Mouse (Mus musculus) intestine, embryonic 14.5 days (tissue): ENCODE results near the gene Cyp2w1. TPM values are rescaled to one million over a fixed set of nuclear protein-coding genes. Genes with fewer than 3 reads are reported as not detected.

Experiments
- ATAC-seq: fragments of 200-750 bp; cut with Nextera tagmentation; replicated peaks from 2 replicates; pipeline ENCODE4 v1.8.0; 2017; ENCODE audit warnings: low read depth, moderate number of reproducible peaks, moderate TSS enrichment, moderate library complexity; ENCODE audit not compliant: low FRiP score, low TSS enrichment
- DNase-seq: peaks from one replicate; pipeline ENCODE4 v3.0.0-alpha.2; 2018; ENCODE audit warnings: low spot score
- H3K27ac ChIP-seq: fragments of 300-500 bp; sonication (generic); 2 replicates; pipeline ENCODE4 v1.5.1; 2014; ENCODE audit warnings: low read depth, mild to moderate bottlenecking, control low read depth
- H3K27me3 ChIP-seq: fragments of 300-500 bp; sonication (generic); replicated peaks from 2 replicates; pipeline ENCODE4 v1.6.1; 2014; ENCODE audit warnings: low read length, control low read depth; ENCODE audit not compliant: control insufficient read depth, insufficient read depth
- H3K36me3 ChIP-seq: fragments of 300-500 bp; sonication (generic); 2 replicates; pipeline ENCODE4 v1.6.1; 2014; ENCODE audit warnings: low read length, control low read depth; ENCODE audit not compliant: control insufficient read depth, insufficient read depth
- H3K4me1 ChIP-seq: fragments of 300-500 bp; sonication (generic); replicated peaks from 2 replicates; pipeline ENCODE4 v1.6.1; 2014; ENCODE audit warnings: low read length, control low read depth, mixed read lengths; ENCODE audit not compliant: control insufficient read depth, insufficient read depth
- H3K4me2 ChIP-seq: fragments of 300-500 bp; sonication (generic); 2 replicates; pipeline ENCODE4 v1.6.1; 2014; ENCODE audit warnings: low read length
- H3K4me3 ChIP-seq: fragments of 300-500 bp; sonication (generic); 2 replicates; pipeline ENCODE4 v1.5.1; 2014; ENCODE audit warnings: low read depth, low read length, control low read depth, mixed read lengths
- H3K9ac ChIP-seq: fragments of 300-500 bp; sonication (generic); 2 replicates; pipeline ENCODE4 v1.6.1; 2014; ENCODE audit warnings: mild to moderate bottlenecking, low read length
- H3K9me3 ChIP-seq: fragments of 300-500 bp; sonication (generic); 2 replicates; pipeline ENCODE4 v1.6.1; 2016; ENCODE audit warnings: low read length, control low read depth; ENCODE audit not compliant: control insufficient read depth
- WGBS: fragments of 180-500 bp; shearing (Covaris S2); extraction: QIAGEN DNeasy Blood & Tissue Kit; methylation state at CpG from one replicate; pipeline ENCODE4 v1.1.7; 2014; 5-methylcytosine and 5-hydroxymethylcytosine counted together
- polyA plus RNA-seq: library from polyadenylated mRNA; unstranded; fragments of >200 nt; fragmentation: Nextera tagmentation; extraction: Ambion mirVana; gene quantifications from 2 replicates; pipeline ENCODE4 v1.2.1, GENCODE M21; 2014

The Cyp2w1 gene
- polyA plus RNA-seq, 1 experiment from 2014 or later = 9.1 TPM

GRCm38 (mm10) chr5:139380385-139381248, 28.2 kb downstream of the Cyp2w1 start:
- DNase-seq (peak; percentile 88), ATAC-seq (peak; percentile 79)
- Histone ChIP-seq H3K9me3 (no peaks in the 10 kb centered on the region), H3K4me2 (peak overlapping the region; percentile 82), H3K4me1 (peaks cover 41% of the 10 kb centered on the region), H3K9ac (peak overlapping the region; percentile 56), H3K36me3 (no peaks in the 10 kb centered on the region), H3K27ac (0 out of 2 replicates have a peak overlapping the region, but pooled peaks have one; percentile 47), H3K27me3 (no peaks in the 10 kb centered on the region), H3K4me3 (peak overlapping the region; percentile 58)
- WGBS = 1% methylated on average over 73 of the region's 73 CpGs

GRCm38 (mm10) chr5:139381586-139382513, 29.4 kb downstream of the Cyp2w1 start:
- H3K36me3 ChIP-seq = no peaks in the 10 kb centered on the region
- no peaks in the 10 kb centered on the region for H3K9me3 ChIP-seq
- H3K4me3 ChIP-seq = no peak overlapping the region
- peak overlapping the region; percentile 82; the same call in 1 of the 2 replicates for H3K4me2 ChIP-seq
- WGBS = 79% methylated on average over 18 of the region's 18 CpGs
- no peaks in the 10 kb centered on the region for H3K27me3 ChIP-seq
- no peak for ATAC-seq
- H3K9ac ChIP-seq = no peak overlapping the region
- H3K27ac ChIP-seq = 0 out of 2 replicates have a peak overlapping the region, but pooled peaks have one; percentile 5
- peaks cover 41% of the 10 kb centered on the region for H3K4me1 ChIP-seq
- no peak for DNase-seq

GRCm38 (mm10) chr5:139382760-139383159, 30.3 kb downstream of the Cyp2w1 start:
- no peak overlapping the region for H3K9ac ChIP-seq
- H3K36me3 ChIP-seq = no peaks in the 10 kb centered on the region
- no peak overlapping the region for H3K4me2 ChIP-seq
- H3K27me3 ChIP-seq = no peaks in the 10 kb centered on the region
- WGBS = 59% methylated on average over 8 of the region's 8 CpGs
- ATAC-seq (no peak), DNase-seq (no peak)
- no peaks in the 10 kb centered on the region for H3K9me3 ChIP-seq
- no peak overlapping the region for H3K4me3 ChIP-seq
- peaks cover 33% of the 10 kb centered on the region for H3K4me1 ChIP-seq
- no peak overlapping the region for H3K27ac ChIP-seq

- WGBS = 82% methylated on average over 9 of the region's 9 CpGs
- Histone ChIP-seq H3K27me3 (no peaks in the 10 kb centered on the region), H3K9me3 (no peaks in the 10 kb centered on the region), H3K4me3 (no peak overlapping the region), H3K9ac (no peak overlapping the region), H3K27ac (no peak overlapping the region), H3K36me3 (no peaks in the 10 kb centered on the region), H3K4me1 (peaks cover 31% of the 10 kb centered on the region), H3K4me2 (no peak overlapping the region)
- DNase-seq (no peak), ATAC-seq (no peak)
These were observed 30.8 kb downstream of the Cyp2w1 start for GRCm38 (mm10) chr5:139383234-139383633.

GRCm38 (mm10) chr5:139384531-139384930, 32.1 kb downstream of the Cyp2w1 start:
- no peak overlapping the region for H3K9ac ChIP-seq
- ATAC-seq (no peak), DNase-seq (no peak)
- H3K4me3 ChIP-seq = no peak overlapping the region
- no peak overlapping the region for H3K27ac ChIP-seq
- WGBS = 35% methylated on average over 10 of the region's 10 CpGs
- no peak overlapping the region for H3K4me2 ChIP-seq
- H3K4me1 ChIP-seq = peaks cover 32% of the 10 kb centered on the region
- no peaks in the 10 kb centered on the region for H3K27me3 ChIP-seq
- no peaks in the 10 kb centered on the region for H3K9me3 ChIP-seq
- H3K36me3 ChIP-seq = no peaks in the 10 kb centered on the region

- Histone ChIP-seq H3K9me3 (no peaks in the 10 kb centered on the region), H3K4me3 (no peak overlapping the region), H3K4me2 (no peak overlapping the region), H3K9ac (no peak overlapping the region), H3K27ac (no peak overlapping the region), H3K4me1 (peaks cover 30% of the 10 kb centered on the region), H3K36me3 (no peaks in the 10 kb centered on the region), H3K27me3 (no peaks in the 10 kb centered on the region)
- DNase-seq (no peak), ATAC-seq (no peak)
- WGBS = 96% methylated on average over 5 of the region's 5 CpGs
These were observed 33.6 kb downstream of the Cyp2w1 start for GRCm38 (mm10) chr5:139386047-139386446.

GRCm38 (mm10) chr5:139387329-139388194, 35.1 kb downstream of the Cyp2w1 start:
- Histone ChIP-seq H3K4me3 (no peak overlapping the region), H3K27ac (0 out of 2 replicates have a peak overlapping the region, but pooled peaks have one; percentile 0), H3K9ac (no peak overlapping the region), H3K36me3 (no peaks in the 10 kb centered on the region), H3K27me3 (no peaks in the 10 kb centered on the region), H3K4me1 (peaks cover 23% of the 10 kb centered on the region), H3K4me2 (no peak overlapping the region), H3K9me3 (no peaks in the 10 kb centered on the region)
- ATAC-seq (no peak), DNase-seq (no peak)
- 79% methylated on average over 10 of the region's 10 CpGs for WGBS

GRCm38 (mm10) chr5:139388195-139388570, 35.8 kb downstream of the Cyp2w1 start:
- Histone ChIP-seq H3K4me1 (peaks cover 23% of the 10 kb centered on the region), H3K4me2 (no peak overlapping the region), H3K4me3 (no peak overlapping the region), H3K27ac (0 out of 2 replicates have a peak overlapping the region, but pooled peaks have one; percentile 3), H3K9me3 (no peaks in the 10 kb centered on the region), H3K27me3 (no peaks in the 10 kb centered on the region), H3K36me3 (no peaks in the 10 kb centered on the region), H3K9ac (no peak overlapping the region)
- 52% methylated on average over 4 of the region's 4 CpGs for WGBS
- ATAC-seq (no peak), DNase-seq (no peak)
